ENCODE assay signal across 13 mouse cellular contexts in genomic region chr6:54472846-54473715, GRCm38 (mm10). TPM values are rescaled to one million over a fixed set of nuclear protein-coding genes. Genes with fewer than 3 reads are reported as not detected.
DNase-seq lines count a peak whose midpoint lies in the region; ATAC-seq and TF ChIP-seq lines count a peak whose summit lies in the region.
"Had no signal": no experiment of that assay in that cellular context is flagged by ENCODE, and none has a peak within 500 bp of the region (broad histone marks: within the 10 kb centered on the region; RNA-seq: fewer than 3 reads in every experiment).

No protein-coding gene starts in this region.

- TF ChIP-seq CTCF in cerebellum, adult 2 months (IDR thresholded peaks at IDR 0.05; ENCODE audit: borderline replicate concordance, insufficient read depth, low read depth, low read length), result no peak

- 36% methylated on average over 8 of the region's 8 CpGs for WGBS in large intestine, adult 2 months
- 71% methylated on average over 8 of the region's 8 CpGs for WGBS in cerebellum, adult 2 months

- TF ChIP-seq POLR2A in cerebellum, adult 2 months (IDR thresholded peaks at IDR 0.05; ENCODE audit: borderline replicate concordance, insufficient read depth, low read length), result no peak

- intact Hi-C loops in gastrocnemius, postnatal 36 days (cut with DNase I), result loop anchor here (5.0 kb wide), 1 partner anchor 46 kb away; the partner anchor contains the start of gene Wipf3

- ATAC-seq in megakaryocyte-erythroid progenitor cell, adult 5-6 weeks (replicated peaks; ENCODE audit: low FRiP score, low TSS enrichment, poor library complexity, severe bottlenecking), result no peak
- ATAC-seq: CD4-positive, CD25-positive, alpha-beta regulatory T cell, adult 4 months; forebrain, embryonic 16.5 days had no signal

- peak; percentile 26 for DNase-seq in gastrocnemius, postnatal 10 days
- DNase-seq in gastrocnemius, postnatal 36 days, result no peak
- peak; percentile 9 for DNase-seq in 3T3-L1 (ENCODE audit: low read depth, low spot score)
- peak; percentile 4 for DNase-seq in fibroblast of lung, adult 2 months (ENCODE audit: low read depth)
- peak; percentile 46 for DNase-seq in large intestine, adult 2 months (ENCODE audit: low read depth, low spot score)
- no peak for DNase-seq in cerebellum, adult 2 months
- DNase-seq in embryo, embryonic 9.5 days (ENCODE audit: extremely low spot score), result no peak
- DNase-seq: kidney, postnatal 4 days had no signal

- H3K4me1 ChIP-seq in cerebellum, adult 2 months (ENCODE audit: control insufficient read depth, insufficient read depth, low read length), result peaks cover 14% of the 10 kb centered on the region

- no peaks in the 10 kb centered on the region for H3K27me3 ChIP-seq in cerebellum, adult 2 months (ENCODE audit: control insufficient read depth, insufficient read depth, low read length)
- H3K27me3 ChIP-seq: limb, embryonic 12.5 days had no signal

- H3K4me3 ChIP-seq in cerebellum, adult 2 months (replicated peaks; ENCODE audit: insufficient read depth, low read depth, low read length), result no peak overlapping the region
- H3K4me3 ChIP-seq: limb, embryonic 12.5 days had no signal

- no peak overlapping the region for H3K27ac ChIP-seq in cerebellum, adult 2 months (ENCODE audit: insufficient read depth, low read length)
- H3K27ac ChIP-seq: limb, embryonic 12.5 days had no signal

RNA-seq across cellular contexts. Expression of gene Wipf3, which starts 43.7 kb away (rescaled TPM):
- total RNA-seq in gastrocnemius, postnatal 10 days (2021), result 10 to 100 TPM in 1 of 2 experiments, 1 to 10 TPM in 1; 9.7 to 10.4 TPM
- total RNA-seq in gastrocnemius, postnatal 36 days (2021), result 10 to 100 TPM; 15.5 to 16.0 TPM
- 5.3 and 6.5 TPM in 2 replicates for polyA plus RNA-seq in large intestine, adult 2 months (2012; rRNA removed)
- 19.7 and 21.6 TPM in 2 replicates for polyA plus RNA-seq in cerebellum, adult 2 months (2012; rRNA removed)
- total RNA-seq in megakaryocyte-erythroid progenitor cell, adult 5-6 weeks (2014; fragmentation: Nextera tagmentation), result not detected in 2 replicates
- not detected in 2 replicates for total RNA-seq in megakaryocyte-erythroid progenitor cell, adult 5-6 weeks (2017)
- total RNA-seq: granulocyte monocyte progenitor cell, adult 5-6 weeks had no signal
- polyA plus RNA-seq: CD4-positive, CD25-positive, alpha-beta regulatory T cell, adult 4 months had no signal

Comparison
In these comparisons a context has a peak if more than half of its experiments do, and no peak if none do; other contexts are left out.
1. DNase-seq: peak in gastrocnemius, postnatal 10 days (single experiment), 3T3-L1 (single experiment), fibroblast of lung, adult 2 months (single experiment) and large intestine, adult 2 months (single experiment); none in gastrocnemius, postnatal 36 days (0 of 2), cerebellum, adult 2 months (0 of 2) and embryo, embryonic 9.5 days (single experiment).
2. RNA of gene Wipf3, which starts 43.7 kb away (total RNA-seq): 15.5 to 16.0 TPM in gastrocnemius, postnatal 36 days and 9.7 to 10.4 TPM in gastrocnemius, postnatal 10 days; not detected in megakaryocyte-erythroid progenitor cell, adult 5-6 weeks; every median in the first group is over 10 times any median in the second.